Mouse (Mus musculus) kidney, postnatal 0 days (tissue): ENCODE results near the gene Dgkg. TPM values are rescaled to one million over a fixed set of nuclear protein-coding genes. Genes with fewer than 3 reads are reported as not detected.

Experiments
- ATAC-seq: fragments of 200-750 bp; cut with Nextera tagmentation; replicated peaks from 2 replicates; pipeline ENCODE4 v1.8.0; 2017; ENCODE audit warnings: low read depth, moderate number of reproducible peaks, moderate TSS enrichment, moderate library complexity; ENCODE audit not compliant: low FRiP score
- DNase-seq: peaks from one replicate; pipeline ENCODE4 v3.0.0-alpha.2; 2016; ENCODE audit warnings: low spot score
- H3K27ac ChIP-seq: fragments of 300-500 bp; sonication (generic); 2 replicates; pipeline ENCODE4 v1.5.1; 2014; ENCODE audit warnings: mild to moderate bottlenecking
- H3K27me3 ChIP-seq: fragments of 300-500 bp; sonication (generic); 2 replicates; pipeline ENCODE4 v1.6.1; 2014; ENCODE audit warnings: low read length, mixed read lengths; ENCODE audit not compliant: insufficient read depth
- H3K36me3 ChIP-seq: fragments of 300-500 bp; sonication (generic); 2 replicates; pipeline ENCODE4 v1.6.1; 2014; ENCODE audit warnings: low read length, mixed read lengths; ENCODE audit not compliant: insufficient read depth
- H3K4me1 ChIP-seq: fragments of 300-500 bp; sonication (generic); replicated peaks from 2 replicates; pipeline ENCODE4 v1.6.1; 2014; ENCODE audit warnings: antibody characterized with exemption, low read length, mixed read lengths; ENCODE audit not compliant: insufficient read depth
- H3K4me2 ChIP-seq: fragments of 300-500 bp; sonication (generic); 2 replicates; pipeline ENCODE4 v1.6.1; 2014; ENCODE audit warnings: mild to moderate bottlenecking, low read length, moderate library complexity, mixed read lengths
- H3K4me3 ChIP-seq: fragments of 300-500 bp; sonication (generic); replicated peaks from 2 replicates; pipeline ENCODE4 v1.5.1; 2014; ENCODE audit warnings: low read depth, low read length
- H3K9ac ChIP-seq: fragments of 300-500 bp; sonication (generic); 2 replicates; pipeline ENCODE4 v1.6.1; 2014; ENCODE audit warnings: low read depth, low read length
- H3K9me3 ChIP-seq: fragments of 300-500 bp; sonication (generic); replicated peaks from 2 replicates; pipeline ENCODE4 v1.6.1; 2016; ENCODE audit warnings: low read length, inconsistent platforms, mixed read lengths
- CTCF ChIP-seq: IDR thresholded peaks from 2 replicates; pipeline ENCODE4 v1.5.1; 2016; ENCODE audit warnings: antibody characterized with exemption, low read depth, mild to moderate bottlenecking, moderate library complexity
- WGBS: fragments of 180-500 bp; shearing (Covaris S2); extraction: QIAGEN DNeasy Blood & Tissue Kit; methylation state at CpG from one replicate; pipeline ENCODE4 v1.1.7; 2014; 5-methylcytosine and 5-hydroxymethylcytosine counted together
- polyA plus RNA-seq: library from polyadenylated mRNA; unstranded; fragments of >200 nt; fragmentation: Nextera tagmentation; extraction: Ambion mirVana; gene quantifications from 2 replicates; pipeline ENCODE4 v1.2.1, GENCODE M21; 2015

The Dgkg gene
- polyA plus RNA-seq, 1 experiment from 2014 or later = 0.67 TPM

DNA sequence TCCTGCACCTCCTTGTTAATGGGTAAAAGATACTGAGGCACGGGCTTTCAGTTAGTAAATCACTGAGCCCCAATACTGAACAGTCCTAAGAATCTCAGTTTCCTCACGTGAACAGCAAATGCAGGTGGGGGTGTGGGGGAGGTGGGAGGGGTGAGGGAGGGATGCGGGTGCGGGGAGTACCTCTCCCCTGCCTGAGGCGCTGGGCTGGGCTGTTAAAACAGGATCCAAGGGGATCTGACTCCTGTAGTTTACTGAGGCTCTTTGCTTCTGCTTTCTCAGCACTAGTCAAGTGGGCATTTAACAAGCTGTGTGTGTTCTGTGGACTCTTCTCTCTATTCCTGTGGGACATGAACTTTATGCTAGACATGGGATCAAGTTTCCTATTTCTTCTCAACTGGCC, 141.5 kb downstream of the Dgkg start:
- Histone ChIP-seq H3K9me3 (no peaks in the 10 kb centered on the region), H3K27ac (no peak overlapping the region), H3K9ac (no peak overlapping the region), H3K4me3 (no peak overlapping the region), H3K36me3 (no peaks in the 10 kb centered on the region), H3K4me1 (peaks cover 11% of the 10 kb centered on the region; the same call in 1 of the 2 replicates), H3K4me2 (no peak overlapping the region), H3K27me3 (no peaks in the 10 kb centered on the region)
- WGBS = 28% methylated on average over 5 of the region's 5 CpGs
- ATAC-seq (no peak), DNase-seq (no peak)
- no peak for TF ChIP-seq CTCF

DNA sequence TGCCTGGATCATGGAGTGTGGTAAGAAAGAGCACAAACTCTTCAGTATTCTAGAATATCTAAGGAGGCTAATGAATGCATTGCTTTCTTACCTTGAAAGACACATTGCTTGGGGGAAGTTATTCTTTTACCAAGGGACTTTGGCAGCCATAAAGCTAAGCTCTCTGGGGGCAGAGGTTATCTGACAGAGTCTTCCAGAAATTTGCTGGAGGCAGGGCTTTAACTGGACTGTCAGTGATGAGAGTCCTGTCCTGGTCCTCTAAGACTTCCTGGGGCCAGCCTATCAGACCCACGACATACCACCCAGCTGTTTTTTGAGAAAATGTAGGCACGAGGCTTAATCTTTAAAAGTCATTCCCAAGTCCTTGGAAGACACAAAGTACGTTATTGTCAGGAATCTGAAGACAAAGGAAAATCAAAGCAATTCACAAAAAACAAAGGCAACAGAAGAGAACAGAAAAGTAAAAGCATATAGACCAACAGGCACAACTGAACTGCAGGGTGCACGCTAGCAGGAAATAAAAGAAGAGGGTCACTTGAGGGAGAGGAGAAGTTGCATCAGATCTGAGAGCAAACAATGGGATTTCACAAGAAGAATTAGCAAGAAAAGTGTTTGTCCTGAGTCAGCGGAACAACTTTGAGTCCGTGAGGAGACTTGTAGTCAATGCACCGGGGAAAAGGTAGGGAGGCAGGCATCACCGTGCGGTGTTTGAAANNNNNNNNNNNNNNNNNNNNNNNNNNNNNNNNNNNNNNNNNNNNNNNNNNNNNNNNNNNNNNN, 146.0 kb downstream of the Dgkg start:
- H3K4me1 ChIP-seq = no peaks in the 10 kb centered on the region
- H3K9me3 ChIP-seq = no peaks in the 10 kb centered on the region
- H3K36me3 ChIP-seq = no peaks in the 10 kb centered on the region
- H3K4me2 ChIP-seq = no peak overlapping the region
- no peak for TF ChIP-seq CTCF
- WGBS = 77% methylated on average over 9 of the region's 9 CpGs
- H3K27ac ChIP-seq = no peak overlapping the region
- DNase-seq (no peak), ATAC-seq (no peak)
- no peak overlapping the region for H3K9ac ChIP-seq
- no peaks in the 10 kb centered on the region for H3K27me3 ChIP-seq
- H3K4me3 ChIP-seq = no peak overlapping the region

DNA sequence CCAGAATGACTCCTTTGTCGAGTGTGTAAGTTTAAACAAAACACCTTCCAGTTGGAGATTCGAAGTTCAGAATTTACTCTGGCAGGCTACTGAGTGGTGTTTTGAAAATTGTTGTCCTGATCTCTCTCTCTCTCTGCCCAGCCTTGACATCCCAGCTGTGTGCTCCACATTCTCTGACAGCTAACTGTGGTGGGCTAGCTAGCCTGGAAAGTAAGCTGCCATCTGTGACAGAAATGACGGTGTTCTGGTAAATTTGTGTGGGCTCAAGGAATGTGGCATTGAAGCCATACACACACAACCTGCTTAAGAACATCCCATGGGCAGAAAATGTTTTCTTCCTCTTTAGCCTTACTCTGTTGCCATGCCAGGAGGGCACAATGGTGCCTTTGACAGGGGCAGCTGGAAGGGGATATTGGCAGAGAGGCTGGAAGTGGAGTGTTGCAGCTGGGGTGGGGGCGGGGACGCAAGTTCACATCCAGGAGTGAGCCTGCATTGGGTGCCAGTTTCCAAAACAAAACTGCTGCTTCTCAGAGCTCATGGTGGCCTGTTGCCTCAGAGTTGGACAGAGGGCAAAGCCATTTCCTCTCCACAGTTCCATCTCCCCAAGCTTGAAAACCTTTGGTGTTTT, 148.0 kb downstream of the Dgkg start:
- Histone ChIP-seq H3K27ac (no peak overlapping the region), H3K4me1 (0 out of 2 replicates have a peak, but pooled peaks cover 5% of the 10 kb centered on the region), H3K9me3 (no peaks in the 10 kb centered on the region), H3K9ac (no peak overlapping the region), H3K36me3 (no peaks in the 10 kb centered on the region), H3K27me3 (no peaks in the 10 kb centered on the region), H3K4me2 (no peak overlapping the region), H3K4me3 (no peak overlapping the region)
- no peak for TF ChIP-seq CTCF
- no peak for ATAC-seq
- WGBS = 83% methylated on average over 5 of the region's 5 CpGs
- DNase-seq = no peak

DNA sequence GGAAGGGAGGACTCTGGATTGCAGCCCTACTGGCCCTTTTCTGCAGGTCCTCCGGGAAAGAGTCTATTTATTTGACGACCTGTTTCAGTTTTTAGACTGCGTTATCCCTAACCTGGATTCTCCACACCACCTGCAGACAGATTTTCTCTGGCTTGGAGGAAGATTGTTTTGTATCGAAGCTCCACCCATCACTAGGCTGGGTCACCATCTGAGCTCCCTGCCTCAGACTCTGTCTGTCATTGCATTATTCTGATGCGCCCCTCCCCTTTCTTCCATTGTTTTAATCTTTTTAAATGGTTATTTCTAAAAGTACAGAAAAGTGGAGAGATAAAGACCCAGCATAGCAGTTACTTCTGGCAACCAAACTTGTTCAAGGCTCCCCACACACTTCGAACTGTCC, 151.4 kb downstream of the Dgkg start:
- Histone ChIP-seq H3K4me1 (0 out of 2 replicates have a peak, but pooled peaks cover 5% of the 10 kb centered on the region), H3K27me3 (no peaks in the 10 kb centered on the region), H3K4me2 (no peak overlapping the region), H3K9ac (no peak overlapping the region), H3K27ac (no peak overlapping the region), H3K4me3 (no peak overlapping the region), H3K36me3 (no peaks in the 10 kb centered on the region), H3K9me3 (no peaks in the 10 kb centered on the region)
- no peak for DNase-seq
- WGBS = 64% methylated on average over 6 of the region's 6 CpGs
- TF ChIP-seq CTCF = no peak
- no peak for ATAC-seq

DNA sequence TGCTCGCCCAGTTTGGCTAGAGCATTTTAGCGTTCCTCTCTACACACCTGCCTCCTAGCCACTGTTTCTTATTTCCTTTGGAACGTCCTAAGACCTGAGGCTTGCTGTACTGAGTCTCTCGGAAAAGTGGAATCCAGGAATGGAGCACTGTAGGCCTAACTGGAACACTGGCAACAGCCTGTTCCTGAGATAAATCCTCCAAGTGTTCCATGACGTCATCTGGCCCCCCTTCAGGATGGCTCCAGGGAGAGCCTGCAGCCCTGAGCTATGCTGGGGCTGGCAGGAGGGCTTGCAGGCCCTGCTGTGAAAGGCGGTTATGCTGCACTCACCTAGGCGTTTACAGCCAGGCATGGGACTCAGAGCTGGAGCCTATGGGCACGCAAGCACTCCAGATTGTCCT, 152.2 kb downstream of the Dgkg start:
- no peak overlapping the region for H3K4me2 ChIP-seq
- ATAC-seq = no peak; the same call in 1 of the 2 replicates
- no peak overlapping the region for H3K27ac ChIP-seq
- WGBS = 34% methylated on average over 8 of the region's 8 CpGs
- no peaks in the 10 kb centered on the region for H3K27me3 ChIP-seq
- DNase-seq = peak; percentile 32
- H3K9ac ChIP-seq = no peak overlapping the region
- no peak overlapping the region for H3K4me3 ChIP-seq
- 0 out of 2 replicates have a peak, but pooled peaks cover 5% of the 10 kb centered on the region for H3K4me1 ChIP-seq
- H3K9me3 ChIP-seq = no peaks in the 10 kb centered on the region
- H3K36me3 ChIP-seq = no peaks in the 10 kb centered on the region
- TF ChIP-seq CTCF = no peak

DNA sequence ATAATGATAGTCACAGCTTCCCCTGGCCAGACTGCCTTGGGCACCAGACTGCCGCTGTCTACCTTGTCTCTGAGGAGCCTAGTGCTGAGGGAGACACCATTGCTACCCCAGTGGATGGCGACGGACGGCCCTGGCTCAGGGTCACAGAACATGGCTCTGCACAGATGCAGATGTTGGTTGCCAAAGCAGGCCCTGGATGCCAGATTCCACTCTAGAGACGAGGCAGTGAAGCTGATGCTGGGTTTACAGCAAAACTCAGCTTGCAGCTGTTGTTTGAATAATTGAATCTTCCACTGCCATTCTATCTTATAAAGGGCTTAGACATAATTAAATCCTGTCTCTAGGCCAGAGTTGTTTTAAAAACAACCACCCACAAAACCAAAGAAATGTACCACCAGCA, 153.0 kb downstream of the Dgkg start:
- Histone ChIP-seq H3K4me3 (no peak overlapping the region), H3K4me1 (0 out of 2 replicates have a peak, but pooled peaks cover 5% of the 10 kb centered on the region), H3K27ac (no peak overlapping the region), H3K27me3 (no peaks in the 10 kb centered on the region), H3K9me3 (no peaks in the 10 kb centered on the region), H3K9ac (no peak overlapping the region), H3K4me2 (no peak overlapping the region), H3K36me3 (no peaks in the 10 kb centered on the region)
- no peak for TF ChIP-seq CTCF
- no peak for DNase-seq
- WGBS = 74% methylated on average over 5 of the region's 5 CpGs
- ATAC-seq = no peak
